Mouse (Mus musculus) left cerebral cortex, postnatal 14 days (tissue): Measurements from ENCODE around the gene Galm. TPM values are rescaled to one million over a fixed set of nuclear protein-coding genes. Genes with fewer than 3 reads are reported as not detected.

ENCODE experiments used
- DNase-seq, 2 experiments: peaks; one replicate each; pipeline ENCODE4 v3.0.0; 2021 to 2022; ENCODE audit warnings: low spot score in 2 of 2, mixed read lengths in 1 of 2
- intact Hi-C: fragments of 180-260 bp; cut with DNase I; formaldehyde crosslinking; loops from one replicate; pipeline ENCODE4 v1.15.1; 2025
- long read RNA-seq, 2 experiments: library from polyadenylated mRNA; stranded (forward); transcript quantifications; one replicate each; pipeline ENCODE4 v2.0.0; 2021
- total RNA-seq, 2 experiments: library from RNA; stranded (reverse); gene quantifications; 2 replicates each; pipeline ENCODE4 v1.2.3; 2021

Gene Galm
- 1 to 10 TPM; 2.1 to 2.5 TPM for total RNA-seq
- long read RNA-seq, experiment 1, partial matches to known transcripts: 1 of 3 reads
- long read RNA-seq, experiment 1, other reads (novel, unspliced or antisense): 1 of 3 reads
- long read RNA-seq, experiment 2, partial matches to known transcripts: 0 of 3 reads
- long read RNA-seq, experiment 2, other reads (novel, unspliced or antisense): 1 of 3 reads

- DNase-seq: peak in 1 of 2 experiments; percentile 55
- intact Hi-C loops: no loop called here
Observed at GRCm38 (mm10) chr17:80127331-80128251, at the start of gene Galm. Gene Galm (plus strand): TSS chr17:80127471.

GRCm38 (mm10) chr17:80078726-80079125, 48.5 kb upstream of the Galm start:
- DNase-seq: peak; percentile 30 to 65
- intact Hi-C loops: no loop called here

GRCm38 (mm10) chr17:80083223-80083622, 44.0 kb upstream of the Galm start:
- DNase-seq: no peak
- intact Hi-C loops: no loop called here

GRCm38 (mm10) chr17:80084424-80084823, 42.8 kb upstream of the Galm start:
- intact Hi-C loops: loop anchor here (2.0 kb wide), 1 partner anchor 82 kb away; no protein-coding TSS in a partner anchor
- peak; percentile 46 to 85 for DNase-seq

GRCm38 (mm10) chr17:80086591-80086990, 40.7 kb upstream of the Galm start:
- DNase-seq: no peak

GRCm38 (mm10) chr17:80088168-80088567, 39.1 kb upstream of the Galm start:
- intact Hi-C loops: no loop called here
- no peak for DNase-seq

More at GRCm38 (mm10) chr17:80086591-80086990, 40.7 kb upstream of the Galm start:
- intact Hi-C loops: no loop called here

- DNase-seq: no peak
- intact Hi-C loops: no loop called here
Observed at GRCm38 (mm10) chr17:80090551-80090950, 36.7 kb upstream of the Galm start.

- DNase-seq: no peak
- intact Hi-C loops: no loop called here
Observed at GRCm38 (mm10) chr17:80091879-80092549, 35.3 kb upstream of the Galm start.

GRCm38 (mm10) chr17:80095254-80095899, 31.9 kb upstream of the Galm start:
- DNase-seq: no peak
- intact Hi-C loops: no loop called here

- intact Hi-C loops: no loop called here
- peak; percentile 55 to 56 for DNase-seq
Observed at GRCm38 (mm10) chr17:80096043-80096719, 31.1 kb upstream of the Galm start.

GRCm38 (mm10) chr17:80096720-80097114, 30.6 kb upstream of the Galm start:
- DNase-seq: no peak
- intact Hi-C loops: no loop called here

- intact Hi-C loops: no loop called here
- DNase-seq: no peak
Observed at GRCm38 (mm10) chr17:80097221-80097620, 30.1 kb upstream of the Galm start.

GRCm38 (mm10) chr17:80099823-80100222, 27.4 kb upstream of the Galm start:
- intact Hi-C loops: no loop called here

GRCm38 (mm10) chr17:80105348-80105978, 21.8 kb upstream of the Galm start:
- no peak for DNase-seq
- intact Hi-C loops: no loop called here

More at GRCm38 (mm10) chr17:80099823-80100222, 27.4 kb upstream of the Galm start:
- DNase-seq: no peak

- intact Hi-C loops: no loop called here
Observed at GRCm38 (mm10) chr17:80112665-80113305, 14.5 kb upstream of the Galm start.

GRCm38 (mm10) chr17:80113468-80113867, 13.8 kb upstream of the Galm start:
- intact Hi-C loops: no loop called here
- DNase-seq: no peak

More at GRCm38 (mm10) chr17:80112665-80113305, 14.5 kb upstream of the Galm start:
- no peak for DNase-seq

GRCm38 (mm10) chr17:80120396-80120795, 6.9 kb upstream of the Galm start:
- no peak for DNase-seq
- intact Hi-C loops: no loop called here

- intact Hi-C loops: no loop called here
Observed at GRCm38 (mm10) chr17:80121833-80122232, 5.4 kb upstream of the Galm start.

More at GRCm38 (mm10) chr17:80121833-80122232, 5.4 kb upstream of the Galm start:
- DNase-seq: no peak
